Comparison of ENCODE assay signal across 42 mouse cellular contexts in genomic region chr3:30705977-30706376, GRCm38 (mm10). TPM values are rescaled to one million over a fixed set of nuclear protein-coding genes. Genes with fewer than 3 reads are reported as not detected.
"Had no signal": no experiment of that assay in that cellular context is flagged by ENCODE, and none has a peak within 500 bp of the region (broad histone marks: within the 10 kb centered on the region; RNA-seq: fewer than 3 reads in every experiment).

No protein-coding gene starts in this region.

- H3K9ac ChIP-seq: heart, embryonic 12.5 days; hindbrain, embryonic 12.5 days; hindbrain, embryonic 14.5 days; kidney, embryonic 15.5 days; limb, embryonic 12.5 days; liver, embryonic 13.5 days; liver, embryonic 15.5 days had no signal

- H3K36me3 ChIP-seq: heart, embryonic 10.5 days; heart, embryonic 12.5 days; hindbrain, embryonic 10.5 days; hindbrain, embryonic 12.5 days; kidney, embryonic 15.5 days; limb, embryonic 10.5 days; limb, embryonic 12.5 days; liver, embryonic 13.5 days; liver, embryonic 15.5 days had no signal

- H3K27me3 ChIP-seq: hindbrain, embryonic 12.5 days; kidney, embryonic 15.5 days; limb, embryonic 12.5 days had no signal

- H3K9me3 ChIP-seq: heart, embryonic 10.5 days; heart, embryonic 12.5 days; hindbrain, embryonic 10.5 days; hindbrain, embryonic 12.5 days; kidney, embryonic 15.5 days; limb, embryonic 10.5 days; limb, embryonic 12.5 days; liver, embryonic 13.5 days; liver, embryonic 15.5 days had no signal

- H3K27ac ChIP-seq: gastrocnemius, adult 2 months; heart, adult 2 months; heart, embryonic 10.5 days; hindbrain, embryonic 10.5 days; hindbrain, embryonic 12.5 days; hindbrain, embryonic 14.5 days; kidney, embryonic 15.5 days; kidney, postnatal 0 days; left cerebral cortex, adult 2 months; limb, embryonic 10.5 days; limb, embryonic 12.5 days; liver, embryonic 13.5 days; liver, embryonic 15.5 days had no signal

- H3K4me1 ChIP-seq: heart, embryonic 10.5 days; heart, embryonic 12.5 days; hindbrain, embryonic 10.5 days; hindbrain, embryonic 12.5 days; kidney, embryonic 15.5 days; limb, embryonic 10.5 days; limb, embryonic 12.5 days had no signal

- H3K4me3 ChIP-seq: gastrocnemius, adult 2 months; heart, adult 2 months; heart, embryonic 10.5 days; heart, embryonic 12.5 days; hindbrain, embryonic 10.5 days; hindbrain, embryonic 12.5 days; kidney, embryonic 15.5 days; left cerebral cortex, adult 2 months; limb, embryonic 10.5 days; limb, embryonic 12.5 days; liver, embryonic 13.5 days; liver, embryonic 15.5 days had no signal

- ATAC-seq: hindbrain, embryonic 16.5 days; inflammation-experienced regulatory T-cells, adult 6 months had no signal

- DNase-seq: gastrocnemius, adult 2 months; gastrocnemius, postnatal 10 days; gastrocnemius, postnatal 25 days; heart, adult 2 months; heart, postnatal 10 days; heart, postnatal 4 days; kidney, adult 11 months; kidney, adult 2 months; kidney, adult 9 months; kidney, postnatal 14 days; kidney, postnatal 36 days; layer of hippocampus, adult 9-11 months; layer of hippocampus, postnatal 36 days; liver; liver, embryonic 13.5 days had no signal

- H3K4me2 ChIP-seq: heart, embryonic 12.5 days; hindbrain, embryonic 12.5 days; hindbrain, embryonic 14.5 days; kidney, embryonic 15.5 days; limb, embryonic 12.5 days; liver, embryonic 11.5 days; liver, embryonic 13.5 days had no signal

RNA-seq across cellular contexts. Expression of gene Lrrc31, which starts 6.3 kb away (rescaled TPM):
- total RNA-seq: gastrocnemius, adult 2 months; gastrocnemius, postnatal 10 days; gastrocnemius, postnatal 25 days; gastrocnemius, postnatal 4 days; granulocyte monocyte progenitor cell, adult 5-6 weeks; layer of hippocampus, adult 18-20 months; layer of hippocampus, postnatal 14 days; layer of hippocampus, postnatal 36 days; left cerebral cortex, adult 2 months; left cerebral cortex, postnatal 14 days; left cerebral cortex, postnatal 36 days had no signal
- polyA plus RNA-seq: frontal cortex, adult 2 months; heart, embryonic 10.5 days; heart, embryonic 12.5 days; heart, embryonic 14.5 days; hindbrain, embryonic 10.5 days; hindbrain, embryonic 12.5 days; hindbrain, embryonic 14.5 days; limb, embryonic 10.5 days; limb, embryonic 12.5 days; liver, embryonic 11.5 days; liver, embryonic 13.5 days; liver, embryonic 15.5 days had no signal

RNA-seq across cellular contexts. Expression of gene Samd7, which starts 40.1 kb away (rescaled TPM):
- total RNA-seq: gastrocnemius, adult 2 months; gastrocnemius, postnatal 25 days; granulocyte monocyte progenitor cell, adult 5-6 weeks; heart, adult 2 months; heart, postnatal 10 days; heart, postnatal 25 days; heart, postnatal 4 days; layer of hippocampus, adult 18-20 months; layer of hippocampus, adult 8-10 months; layer of hippocampus, postnatal 14 days; layer of hippocampus, postnatal 36 days; left cerebral cortex, adult 2 months; left cerebral cortex, postnatal 36 days had no signal
- polyA plus RNA-seq: heart, adult 2 months; heart, embryonic 10.5 days; heart, embryonic 12.5 days; heart, embryonic 14.5 days; heart, embryonic 16.5 days; hindbrain, embryonic 10.5 days; hindbrain, embryonic 12.5 days; hindbrain, embryonic 14.5 days; inflammation-experienced regulatory T-cells, adult 6 months; kidney, adult 2 months; kidney, embryonic 15.5 days; kidney, postnatal 0 days; large intestine, adult 2 months; limb, embryonic 10.5 days; limb, embryonic 12.5 days; limb, embryonic 14.5 days; liver, embryonic 11.5 days had no signal

RNA-seq across cellular contexts. Expression of gene Lrrc34, which starts 58.3 kb away (rescaled TPM):
- total RNA-seq: gastrocnemius, adult 2 months; gastrocnemius, postnatal 10 days; gastrocnemius, postnatal 25 days; gastrocnemius, postnatal 4 days; granulocyte monocyte progenitor cell, adult 5-6 weeks; heart, adult 2 months; heart, postnatal 10 days; heart, postnatal 25 days; heart, postnatal 4 days; layer of hippocampus, postnatal 36 days; left cerebral cortex, adult 2 months; left cerebral cortex, postnatal 36 days had no signal
- polyA plus RNA-seq: large intestine, adult 2 months had no signal
